Mouse (Mus musculus) left cerebral cortex, postnatal 36 days (tissue): ENCODE data around the gene Krtap4-2. TPM values are rescaled to one million over a fixed set of nuclear protein-coding genes. Genes with fewer than 3 reads are reported as not detected.
"Not testable (repeated sequence)": the region's sequence is repeated elsewhere in the genome, so short reads cannot be mapped to it uniquely, and the experiment has no call there.

Source experiments
- DNase-seq, 2 experiments: peaks; one replicate each; pipeline ENCODE4 v3.0.0; 2021 to 2022; ENCODE audit warnings: low spot score in 2 of 2, mixed read lengths in 1 of 2
- intact Hi-C: fragments of 180-260 bp; cut with DNase I; formaldehyde crosslinking; loops from one replicate; pipeline ENCODE4 v1.15.1; 2025
- total RNA-seq, 2 experiments: library from RNA; stranded (reverse); gene quantifications; 2 replicates each; pipeline ENCODE4 v1.2.3; 2021

Krtap4-2 gene
- total RNA-seq, 2 experiments from 2014 or later, result not detected

DNA sequence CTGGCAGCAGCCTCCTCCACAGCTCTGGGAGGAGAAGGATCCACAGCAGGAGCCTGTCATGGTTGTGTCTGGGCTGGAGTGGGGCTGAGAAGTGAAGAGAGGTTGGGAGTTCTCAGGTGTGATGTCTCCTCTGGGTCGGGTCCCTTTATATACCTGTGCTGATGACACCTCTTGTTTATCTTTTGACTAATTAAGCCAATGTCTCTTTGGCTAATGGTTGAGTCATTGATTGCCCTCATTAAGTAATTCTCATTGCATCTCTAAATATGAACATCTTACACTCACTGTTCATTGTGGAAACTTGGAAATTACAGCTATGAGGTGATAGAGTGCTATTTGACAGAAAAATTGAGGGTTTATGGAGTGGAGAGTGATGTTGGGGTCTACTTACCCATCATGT, 31.7 kb downstream of the Krtap4-2 start, which contains the start of gene Gm11938:
Gene Gm11938 (minus strand): TSS at position 101 of the 400 bp plus-strand sequence.
- DNase-seq, intact Hi-C loops: not testable (repeated sequence)

DNA sequence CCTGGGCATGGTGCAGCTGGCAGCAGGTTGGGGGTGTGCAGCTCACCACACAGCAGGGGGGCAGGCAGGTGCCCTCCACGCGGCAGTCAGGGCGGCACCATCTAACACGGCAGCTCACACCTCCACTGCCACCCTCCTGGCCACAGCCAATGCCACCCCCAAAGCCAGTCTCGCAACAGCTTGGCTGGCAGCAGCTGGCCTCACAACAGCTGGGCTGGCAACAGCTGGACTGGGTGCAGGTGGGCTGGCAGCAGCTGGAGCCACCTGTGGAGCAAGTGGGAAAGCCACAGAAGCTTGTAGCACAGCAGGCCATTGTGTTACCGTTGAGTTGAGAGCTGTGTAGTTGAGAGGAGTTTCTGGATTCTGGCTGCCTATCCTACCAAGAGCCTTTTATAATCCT, 37.1 kb downstream of the Krtap4-2 start, which contains the start of gene Krtap9-3:
Gene Krtap9-3 (minus strand): TSS at position 364 of the 400 bp plus-strand sequence.
- intact Hi-C loops, result not testable (repeated sequence)

DNA sequence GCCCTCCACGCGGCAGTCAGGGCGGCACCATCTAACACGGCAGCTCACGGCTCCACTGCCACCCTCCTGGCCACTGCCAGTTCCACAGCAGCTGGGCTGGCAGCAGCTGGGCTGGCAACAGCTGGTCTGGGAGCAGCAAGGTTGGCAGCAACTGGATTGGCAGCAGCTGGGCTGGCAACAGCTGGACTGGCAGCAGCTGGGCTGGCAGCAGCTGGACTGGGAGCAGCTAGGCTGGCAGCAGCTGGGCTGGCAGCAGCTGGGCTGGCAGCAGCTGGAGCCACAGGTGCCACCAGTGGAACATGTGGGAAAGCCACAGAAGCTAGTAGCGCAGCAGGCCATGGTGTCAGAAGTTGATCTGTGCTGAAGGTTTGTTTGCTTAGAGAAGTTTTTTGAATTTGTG, 43.9 kb downstream of the Krtap4-2 start, which contains the start of gene Krtap1-3:
Gene Krtap1-3 (minus strand): TSS at position 359 of the 400 bp plus-strand sequence.
- no peak for DNase-seq
- intact Hi-C loops, result no loop called here

More for the DNA sequence above, 37.1 kb downstream of the Krtap4-2 start, which contains the start of gene Krtap9-3:
- not testable (repeated sequence) for DNase-seq

DNA sequence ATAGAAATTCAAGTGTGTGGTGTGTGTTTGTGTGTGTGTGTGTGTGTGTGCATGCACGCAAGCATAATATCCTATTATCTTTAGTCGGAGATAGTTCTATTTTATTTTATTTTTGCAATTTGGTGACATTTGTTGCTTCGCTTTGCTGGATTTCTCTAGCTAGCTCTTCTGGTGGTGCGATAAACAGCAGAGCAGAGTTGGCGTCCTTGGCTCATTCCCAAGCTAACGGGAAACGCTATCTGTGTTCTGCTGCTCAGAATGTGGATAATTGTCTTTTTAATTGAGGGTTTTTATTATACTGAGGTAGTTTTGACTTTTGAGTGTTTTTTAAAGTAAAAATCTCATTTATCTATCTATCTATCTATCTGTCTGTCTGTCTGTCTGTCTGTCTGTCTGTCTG, 49.8 kb downstream of the Krtap4-2 start:
- intact Hi-C loops, result no loop called here
- no peak for DNase-seq

Other genes starting within 250 kb of the Krtap4-2 start
- 10 to 100 TPM in 1 of 2 experiments, 1 to 10 TPM in 1; 9.7 to 12.4 TPM for gene Krt10, start 245.7 kb downstream of the Krtap4-2 start, total RNA-seq
- gene Krt12, start 212.8 kb downstream of the Krtap4-2 start, total RNA-seq, result 10 to 100 TPM in 1 of 2 experiments, 1 to 10 TPM in 1; 9.4 to 13.4 TPM
- not detected for gene Krt20, start 196.9 kb downstream of the Krtap4-2 start, total RNA-seq
- gene Krt23, start 141.9 kb downstream of the Krtap4-2 start, total RNA-seq, result not detected
- not detected for gene Krt39, start 113.7 kb downstream of the Krtap4-2 start, total RNA-seq
- not detected for gene Krt40, start 91.9 kb downstream of the Krtap4-2 start, total RNA-seq
- not detected for gene Krtap3-3, start 84.2 kb downstream of the Krtap4-2 start, total RNA-seq
- not detected for gene Krtap3-2, start 78.2 kb downstream of the Krtap4-2 start, total RNA-seq
- gene Gm11939, start 75.6 kb downstream of the Krtap4-2 start, total RNA-seq, result not detected
- gene Krtap3-1, start 68.5 kb downstream of the Krtap4-2 start, total RNA-seq, result not detected
- not detected for gene Krtap1-5, start 54.1 kb downstream of the Krtap4-2 start, total RNA-seq
- not detected for gene Krtap1-4, start 51.4 kb downstream of the Krtap4-2 start, total RNA-seq
- gene Krtap1-3, start 43.7 kb downstream of the Krtap4-2 start, total RNA-seq, result not detected
- gene Krtap9-3, start 37.0 kb downstream of the Krtap4-2 start, total RNA-seq, result not detected
- gene Gm11938, start 31.8 kb downstream of the Krtap4-2 start, total RNA-seq, result not detected
- gene Gm11937, start 24.9 kb downstream of the Krtap4-2 start, total RNA-seq, result not detected
- gene Krtap2-4, start 20.2 kb downstream of the Krtap4-2 start, total RNA-seq, result not detected
- gene Gm11562, start 14.6 kb downstream of the Krtap4-2 start, total RNA-seq, result not detected
- not detected for gene Krtap4-1, start 6.8 kb downstream of the Krtap4-2 start, total RNA-seq
- gene Krtap4-7, start 9.0 kb upstream of the Krtap4-2 start, total RNA-seq, result not detected
- gene Gm11555, start 15.2 kb upstream of the Krtap4-2 start, total RNA-seq, result not detected
- not detected for gene Gm11563, start 23.9 kb upstream of the Krtap4-2 start, total RNA-seq
- not detected for gene Krtap4-6, start 30.9 kb upstream of the Krtap4-2 start, total RNA-seq
- gene Gm14190, start 55.7 kb upstream of the Krtap4-2 start, total RNA-seq, result not detected
- gene Gm14180, start 99.2 kb upstream of the Krtap4-2 start, total RNA-seq, result not detected
- gene Gm11595, start 137.8 kb upstream of the Krtap4-2 start, total RNA-seq, result not detected
- gene Krtap4-8, start 145.6 kb upstream of the Krtap4-2 start, total RNA-seq, result not detected
- gene Krtap4-9, start 150.1 kb upstream of the Krtap4-2 start, total RNA-seq, result not detected
- gene Gm11596, start 158.4 kb upstream of the Krtap4-2 start, total RNA-seq, result not detected
- gene Gm11569, start 163.8 kb upstream of the Krtap4-2 start, total RNA-seq, result not detected
- not detected for gene Gm11554, start 169.4 kb upstream of the Krtap4-2 start, total RNA-seq
- gene Krtap4-13, start 174.8 kb upstream of the Krtap4-2 start, total RNA-seq, result not detected
- gene Gm11564, start 180.6 kb upstream of the Krtap4-2 start, total RNA-seq, result not detected
- not detected for gene 2300003K06Rik, start 203.0 kb upstream of the Krtap4-2 start, total RNA-seq
- not detected for gene Krtap4-16, start 216.5 kb upstream of the Krtap4-2 start, total RNA-seq
- gene Gm11568, start 222.8 kb upstream of the Krtap4-2 start, total RNA-seq, result not detected
- not detected for gene Gm11559, start 229.4 kb upstream of the Krtap4-2 start, total RNA-seq
- gene Krtap9-1, start 238.3 kb upstream of the Krtap4-2 start, total RNA-seq, result not detected
- gene Gm11567, start 244.1 kb upstream of the Krtap4-2 start, total RNA-seq, result not detected